Mouse (Mus musculus): Measurements from ENCODE around the gene Glo1. TPM values are rescaled to one million over a fixed set of nuclear protein-coding genes. Genes with fewer than 3 reads are reported as not detected.

The Glo1 gene
- total RNA-seq, 2 experiments from 2014 or later = 131 to 145 TPM

DNA sequence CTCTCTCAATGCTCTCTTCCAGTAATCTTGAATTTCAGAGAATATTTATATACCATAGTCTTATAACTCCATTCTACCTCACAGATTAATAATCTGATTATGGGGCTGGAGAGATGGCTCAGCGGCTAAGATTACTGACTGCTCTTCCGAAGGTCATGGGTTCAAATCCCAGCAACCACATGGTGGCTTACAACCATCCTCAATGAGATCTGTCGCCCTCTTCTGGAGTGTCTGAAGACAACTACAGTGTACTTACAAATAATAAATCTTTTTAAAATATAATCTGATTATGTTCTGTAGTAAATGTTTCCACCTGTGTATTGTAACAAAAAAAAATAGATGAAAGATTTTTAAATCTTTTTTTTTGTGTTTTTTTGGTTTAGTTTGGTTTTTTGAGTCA is 44.4 kb downstream of the Glo1 start:
- DNase-seq (ENCODE audit: low spot score in 2 of 2) = no peak

DNA sequence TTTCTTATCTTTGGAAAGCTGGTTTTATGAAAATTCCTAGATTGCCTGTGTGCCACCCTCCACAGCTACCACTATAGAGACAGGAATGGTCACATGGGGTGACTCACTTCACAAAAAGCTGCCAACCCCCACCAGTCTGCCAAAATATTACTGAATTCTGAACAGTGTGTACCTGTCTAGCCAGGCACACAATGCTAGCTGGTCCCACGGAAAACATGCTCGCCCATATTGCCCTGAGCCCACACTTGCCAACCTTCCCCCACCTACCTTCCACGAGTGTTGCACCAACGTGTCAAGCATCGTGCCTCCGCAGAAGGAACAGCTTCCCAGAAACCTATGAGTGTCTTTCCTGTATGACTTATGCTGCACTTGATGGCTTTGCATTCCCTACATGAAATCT is 45.5 kb downstream of the Glo1 start:
- no peak for DNase-seq (ENCODE audit: low spot score in 2 of 2)

DNA sequence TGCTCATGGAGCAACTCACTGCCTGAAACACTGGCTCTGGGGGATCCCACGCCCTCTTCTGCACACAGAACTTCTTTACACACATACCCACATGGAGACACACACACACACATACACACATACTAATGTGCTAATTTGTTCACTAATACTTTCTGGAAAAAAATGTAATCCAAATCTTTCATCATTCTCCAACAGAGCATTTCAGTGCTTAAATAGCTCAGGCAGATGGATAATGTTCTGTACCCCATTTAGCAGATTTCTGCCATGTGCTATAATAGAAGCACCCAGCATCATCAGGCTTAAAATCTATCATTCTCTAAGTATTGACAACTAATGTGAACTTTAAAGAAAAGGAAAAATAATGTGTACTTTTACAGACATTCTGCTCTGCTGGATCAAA is 45.9 kb downstream of the Glo1 start:
- DNase-seq (ENCODE audit: low spot score in 2 of 2) = no peak

DNA sequence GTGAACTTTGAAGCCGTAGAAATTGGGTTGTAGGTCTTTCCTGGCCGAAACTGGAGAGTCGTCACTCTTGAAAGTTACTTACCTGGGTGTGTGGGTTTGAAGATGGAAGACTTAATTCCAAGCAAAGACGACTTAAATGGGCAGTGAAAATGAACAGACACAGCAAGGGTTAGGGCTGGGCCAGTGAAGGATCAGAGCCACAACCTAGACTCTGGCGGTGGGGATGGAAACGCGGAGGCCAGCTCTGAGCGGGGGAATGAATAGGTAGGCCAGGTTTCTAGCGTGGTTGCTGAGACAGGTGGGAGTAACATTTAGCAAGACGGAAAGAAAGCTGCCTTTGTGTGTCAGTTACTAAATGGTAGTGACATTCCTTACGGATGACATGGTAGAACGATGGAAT is 49.7 kb downstream of the Glo1 start:
- DNase-seq (ENCODE audit: low spot score in 2 of 2) = no peak

- peak; percentile 95 to 99 for DNase-seq (ENCODE audit: low spot score in 2 of 2)
These were observed 50.5 kb downstream of the Glo1 start, which contains the start of gene Btbd9 for GRCm38 (mm10) chr17:30575941-30576773. Gene Btbd9 (minus strand): TSS chr17:30576488.

DNA sequence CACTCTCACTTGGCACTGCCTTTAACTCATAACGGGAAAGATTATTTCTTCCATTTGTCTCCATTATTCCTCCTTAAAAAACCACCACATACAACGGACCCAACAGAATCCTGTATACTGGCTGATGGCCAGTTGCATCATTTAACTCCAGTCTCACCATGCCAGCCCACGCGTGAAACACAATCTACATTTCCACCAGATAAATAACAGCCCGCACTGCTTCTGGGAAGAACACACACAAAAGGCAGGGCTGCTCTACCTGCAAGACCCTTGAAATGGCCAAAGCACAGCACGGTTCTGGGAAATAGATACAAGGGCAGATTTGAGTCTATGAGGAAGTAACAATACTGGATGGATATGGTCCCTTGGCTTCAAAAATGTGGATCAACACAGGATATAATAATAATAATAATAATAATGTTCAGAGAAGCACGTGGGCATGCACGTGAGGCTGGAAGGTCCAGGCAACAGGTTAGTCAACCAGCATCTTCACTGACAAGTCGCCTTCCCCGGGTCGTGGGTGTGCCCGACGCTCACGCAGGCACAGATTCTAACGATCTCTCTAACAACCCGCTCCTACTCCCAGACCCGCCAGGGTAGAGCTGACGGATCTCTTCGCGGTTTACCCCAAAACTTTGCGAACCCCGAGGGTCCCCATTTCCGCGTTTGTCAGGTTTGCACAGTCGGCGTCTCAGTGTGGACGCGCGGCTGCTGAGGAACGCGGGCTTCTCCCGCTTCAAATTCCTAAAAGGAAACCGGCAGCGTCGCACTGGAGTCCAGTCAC is 51.4 kb downstream of the Glo1 start:
- DNase-seq (ENCODE audit: low spot score in 2 of 2) = peak in 1 of 2 experiments; percentile 54

- DNase-seq (ENCODE audit: low spot score in 2 of 2) = no peak
These were observed 51.9 kb downstream of the Glo1 start for GRCm38 (mm10) chr17:30574783-30575075.

GRCm38 (mm10) chr17:30573990-30574782 is 52.5 kb downstream of the Glo1 start:
- no peak for DNase-seq (ENCODE audit: low spot score in 2 of 2)

DNA sequence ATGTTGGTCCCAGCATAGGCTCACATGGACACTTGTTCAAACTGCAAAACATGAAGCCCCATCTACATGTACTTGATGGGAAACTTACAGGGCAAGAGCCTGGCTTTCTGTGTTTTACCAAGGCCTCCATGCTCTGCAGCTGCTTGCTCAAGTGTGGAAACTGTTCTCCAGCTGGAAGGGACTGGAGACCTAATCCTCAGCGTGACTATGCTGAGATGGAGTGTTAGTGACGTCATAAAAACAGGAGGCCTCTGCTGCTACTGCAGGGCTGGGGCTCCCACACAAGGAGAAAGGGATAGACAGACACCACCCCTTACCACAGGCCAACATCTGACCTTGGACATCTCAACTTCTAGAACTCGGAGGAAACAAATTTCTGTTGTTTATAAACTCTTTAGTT is 55.7 kb downstream of the Glo1 start:
- no peak for DNase-seq (ENCODE audit: low spot score in 2 of 2)

DNA sequence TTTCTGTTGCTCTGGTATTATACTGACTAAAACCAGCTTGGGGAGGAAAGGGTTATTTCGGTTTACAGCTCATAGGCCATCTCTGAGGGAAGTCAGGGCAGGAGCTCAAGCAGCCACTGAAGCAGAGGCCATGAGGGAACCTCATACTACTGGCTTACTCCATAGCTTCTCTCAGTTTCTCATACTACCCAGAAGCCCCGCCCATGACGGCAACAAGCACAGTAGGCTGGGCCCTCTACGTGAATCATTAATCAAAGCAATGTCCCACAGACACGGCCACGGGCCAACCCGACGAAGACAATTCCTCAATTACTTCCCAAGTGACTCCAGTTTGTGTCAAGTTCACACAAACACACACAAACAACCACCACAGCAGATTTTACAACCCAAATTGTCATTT is 56.5 kb downstream of the Glo1 start:
- peak; percentile 47 to 56 for DNase-seq (ENCODE audit: low spot score in 2 of 2)

DNA sequence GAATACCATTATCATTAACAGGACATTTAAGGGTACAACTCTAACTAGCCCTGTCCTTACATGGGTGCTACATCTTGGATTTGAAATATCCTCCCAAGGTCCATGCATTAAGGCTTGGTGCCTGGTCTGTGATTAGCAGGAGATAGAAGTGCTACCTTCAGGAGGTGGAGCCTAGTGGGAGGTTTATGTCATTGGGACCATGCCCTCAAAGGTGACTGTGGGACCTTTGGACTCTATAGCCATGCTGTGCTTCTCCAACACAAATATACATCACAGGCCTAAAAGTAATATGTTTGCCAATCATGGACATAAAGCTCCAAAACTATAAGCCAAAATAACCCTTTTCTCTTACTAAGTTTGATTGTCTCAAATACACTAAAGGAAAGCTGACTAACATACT is 58.2 kb downstream of the Glo1 start:
- DNase-seq (ENCODE audit: low spot score in 2 of 2) = no peak

DNA sequence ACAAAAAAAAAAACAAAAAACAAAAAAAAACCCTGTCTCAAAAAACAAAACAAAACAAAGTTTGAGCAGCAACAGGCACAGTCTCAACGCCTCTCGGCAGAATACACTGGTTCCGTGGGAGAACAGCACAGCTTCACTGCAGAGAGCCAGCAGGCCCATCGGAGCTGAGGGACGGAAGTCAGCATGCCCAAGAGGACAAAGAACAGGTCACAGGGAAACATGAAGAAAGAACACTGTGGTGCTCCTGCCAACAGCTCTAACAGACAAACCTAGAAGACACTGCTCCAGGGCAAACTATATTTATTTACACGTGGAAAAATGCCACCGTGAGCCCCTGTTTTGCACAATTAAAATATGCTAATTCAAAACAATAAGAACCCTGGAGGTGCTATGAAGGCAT is 61.7 kb downstream of the Glo1 start:
- no peak for DNase-seq (ENCODE audit: low spot score in 2 of 2)

- DNase-seq (ENCODE audit: low spot score in 2 of 2) = no peak
These were observed 62.3 kb downstream of the Glo1 start for GRCm38 (mm10) chr17:30564407-30564806.

- no peak for DNase-seq (ENCODE audit: low spot score in 2 of 2)
These were observed 63.1 kb downstream of the Glo1 start for GRCm38 (mm10) chr17:30563484-30564075.

GRCm38 (mm10) chr17:30562770-30563169 is 63.9 kb downstream of the Glo1 start:
- DNase-seq (ENCODE audit: low spot score in 2 of 2) = no peak

- peak; percentile 72 to 81 for DNase-seq (ENCODE audit: low spot score in 2 of 2)
These were observed 67.1 kb downstream of the Glo1 start for GRCm38 (mm10) chr17:30559536-30559935.

GRCm38 (mm10) chr17:30558623-30559022 is 68.0 kb downstream of the Glo1 start:
- DNase-seq (ENCODE audit: low spot score in 2 of 2) = no peak

DNA sequence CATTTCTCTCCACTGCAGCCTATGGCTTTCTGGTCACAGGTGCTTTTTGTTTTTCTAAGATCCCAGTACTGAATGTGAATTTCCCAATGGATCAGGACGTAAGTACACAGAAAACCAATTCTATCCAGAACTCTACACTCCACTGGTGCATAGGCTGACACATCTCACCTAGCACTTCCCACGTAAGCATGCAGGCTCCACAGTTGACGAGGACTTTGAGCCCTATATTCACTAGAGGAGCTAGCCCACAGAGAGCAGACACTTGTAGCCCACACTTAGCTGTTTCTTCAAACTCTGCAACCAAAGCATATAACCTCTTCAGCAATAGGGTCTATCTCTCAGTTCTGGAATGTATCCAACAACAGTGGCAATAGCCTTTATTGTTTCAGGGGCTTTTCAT is 70.2 kb downstream of the Glo1 start:
- no peak for DNase-seq (ENCODE audit: low spot score in 2 of 2)

DNA sequence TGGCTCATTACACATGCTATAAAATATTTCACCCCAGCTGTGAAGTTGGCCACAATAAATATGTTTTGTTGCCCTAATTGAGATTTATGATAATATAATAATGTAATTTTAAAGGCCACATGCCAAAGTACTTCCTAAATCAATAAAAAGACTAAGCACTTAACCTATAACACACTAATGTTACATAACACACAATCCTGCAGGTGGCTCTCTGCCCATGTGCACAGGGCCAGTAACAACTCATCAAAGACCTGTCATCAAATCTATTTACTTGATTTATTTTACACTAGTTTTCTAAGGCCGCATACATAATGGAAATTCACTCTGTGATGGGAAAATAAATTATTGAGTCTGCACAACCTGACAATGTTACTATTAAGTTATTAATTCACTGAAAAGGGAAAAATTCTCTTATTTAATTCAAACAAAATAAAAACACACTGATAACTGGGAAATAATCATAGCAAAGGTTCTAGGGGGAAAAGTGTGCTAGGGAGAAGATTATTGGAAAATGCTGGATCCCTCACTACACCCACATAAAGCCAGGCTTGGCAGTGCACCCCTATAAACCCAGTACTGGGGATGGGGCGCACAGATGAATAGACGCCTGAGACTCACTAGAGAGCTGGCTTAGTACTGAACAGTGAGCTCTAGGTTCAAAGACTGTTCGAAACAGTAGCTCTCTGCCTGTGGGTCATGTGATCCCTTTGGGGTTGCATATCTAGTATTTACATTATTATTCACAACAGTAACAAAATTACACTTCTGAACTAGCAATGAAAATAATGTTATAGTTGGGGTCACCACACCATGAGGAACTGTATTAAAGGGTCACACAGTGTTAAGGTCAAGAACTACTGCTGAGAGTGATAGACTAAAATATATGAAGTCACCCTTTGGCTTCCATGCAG is 73.4 kb downstream of the Glo1 start:
- DNase-seq (ENCODE audit: low spot score in 2 of 2) = no peak

GRCm38 (mm10) chr17:30550774-30551107 is 75.9 kb downstream of the Glo1 start:
- DNase-seq (ENCODE audit: low spot score in 2 of 2) = peak in 1 of 2 experiments; percentile 18
